Mouse (Mus musculus) 3T3-L1 (cell line): ENCODE results near the gene Bricd5.
A peak's percentile ranks its signal among the peaks of the same experiment; 100 is the strongest.

Experiments
- DNase-seq: peaks from one replicate; pipeline ENCODE4 v3.0.0-alpha.2; 2015; ENCODE audit warnings: low read depth, low spot score

Gene Bricd5

GRCm38 (mm10) chr17:24461580-24461979 lies 12.1 kb upstream of the Bricd5 start:
- DNase-seq, result peak; percentile 86

GRCm38 (mm10) chr17:24462932-24463331 lies 10.8 kb upstream of the Bricd5 start:
- no peak for DNase-seq

- peak; percentile 63 for DNase-seq
Observed at GRCm38 (mm10) chr17:24463374-24464133, 10.1 kb upstream of the Bricd5 start.

- no peak for DNase-seq
Observed at GRCm38 (mm10) chr17:24468636-24469246, 4.9 kb upstream of the Bricd5 start.

- no peak for DNase-seq
Observed at GRCm38 (mm10) chr17:24469336-24469909, 4.3 kb upstream of the Bricd5 start.

GRCm38 (mm10) chr17:24469910-24470602 lies 3.6 kb upstream of the Bricd5 start, which contains the start of the genes E4f1 and Pgp:
Gene E4f1, minus strand, starts transcription at chr17:24470313.
Gene Pgp, plus strand, starts transcription at chr17:24470392.
- DNase-seq, result peak; percentile 97

GRCm38 (mm10) chr17:24470701-24471527 lies 2.8 kb upstream of the Bricd5 start:
- peak; percentile 44 for DNase-seq

GRCm38 (mm10) chr17:24472512-24472911 lies 1.2 kb upstream of the Bricd5 start:
- DNase-seq, result peak; percentile 71

GRCm38 (mm10) chr17:24474557-24474956 lies 873 bp downstream of the Bricd5 start:
- no peak for DNase-seq

GRCm38 (mm10) chr17:24475586-24475985 lies 1.9 kb downstream of the Bricd5 start:
- DNase-seq, result no peak

GRCm38 (mm10) chr17:24476022-24476776 lies 2.5 kb downstream of the Bricd5 start:
- DNase-seq, result no peak

- DNase-seq, result no peak
Observed at GRCm38 (mm10) chr17:24477053-24477984, 3.6 kb downstream of the Bricd5 start.

GRCm38 (mm10) chr17:24477985-24478600 lies 4.4 kb downstream of the Bricd5 start:
- peak; percentile 60 for DNase-seq

GRCm38 (mm10) chr17:24478663-24479380 lies 5.1 kb downstream of the Bricd5 start, which contains the start of gene Mlst8:
Gene Mlst8, minus strand, starts transcription at chr17:24479078.
- DNase-seq, result peak; percentile 97

- DNase-seq, result no peak
Observed at GRCm38 (mm10) chr17:24479431-24479830, 5.7 kb downstream of the Bricd5 start.

GRCm38 (mm10) chr17:24480201-24480826 lies 6.6 kb downstream of the Bricd5 start:
- peak; percentile 68 for DNase-seq

- no peak for DNase-seq
Observed at GRCm38 (mm10) chr17:24481027-24481815, 7.5 kb downstream of the Bricd5 start.
